8 mouse cellular contexts compared by ENCODE assay signal in genomic region chrX:137015099-137015709, GRCm38 (mm10). TPM values are rescaled to one million over a fixed set of nuclear protein-coding genes. Genes with fewer than 3 reads are reported as not detected.
DNase-seq lines count a peak whose midpoint lies in the region; ATAC-seq and TF ChIP-seq lines count a peak whose summit lies in the region.

No protein-coding gene starts in this region.

- H3K9me3 ChIP-seq in heart, postnatal 0 days (replicated peaks; ENCODE audit: control insufficient read depth, low read length) = no peaks in the 10 kb centered on the region

- DNase-seq in heart, postnatal 0 days (ENCODE audit: low spot score) = peak; percentile 41
- no peak for DNase-seq in heart, adult 11 months
- peak; percentile 59 for DNase-seq in MEL-GATA-1-ER (ENCODE audit: extremely low read depth, low read depth)
- peak; percentile 43 for DNase-seq in cerebellum, adult 8-10 months
- peak; percentile 15 to 32 for DNase-seq in heart, postnatal 36 days
- DNase-seq in left cerebral cortex, postnatal 4 days = peak; percentile 59
- peak; percentile 78 for DNase-seq in naive thymus-derived CD4-positive, alpha-beta T cell, adult 2 months (ENCODE audit: low read depth)
- peak; percentile 46 for DNase-seq in thymus, postnatal 14 days

- no peaks in the 10 kb centered on the region for H3K27me3 ChIP-seq in heart, postnatal 0 days (ENCODE audit: control insufficient read depth, insufficient read depth, low read length)

- 44% methylated on average over 6 of the region's 6 CpGs for WGBS in heart, postnatal 0 days

- no peak overlapping the region for H3K4me3 ChIP-seq in heart, postnatal 0 days (ENCODE audit: low read depth, low read length)

- TF ChIP-seq CTCF in heart, postnatal 0 days (IDR thresholded peaks at IDR 0.05; ENCODE audit: low read depth) = peak; percentile 55

- no peak overlapping the region for H3K27ac ChIP-seq in heart, postnatal 0 days (ENCODE audit: low read depth)

- H3K9ac ChIP-seq in heart, postnatal 0 days (replicated peaks; ENCODE audit: low read depth, low read length) = no peak overlapping the region

- no peak for ATAC-seq in heart, postnatal 0 days (ENCODE audit: insufficient read depth, low read depth)

- no peak overlapping the region for H3K4me2 ChIP-seq in heart, postnatal 0 days (ENCODE audit: low read depth, low read length)

- H3K4me1 ChIP-seq in heart, postnatal 0 days (ENCODE audit: control insufficient read depth, insufficient read depth) = no peaks in the 10 kb centered on the region

- intact Hi-C loops in heart, postnatal 36 days (cut with DNase I) = loop anchor here (1.0 to 5.0 kb wide), 2 partner anchors 38 to 271 kb away; partner anchors contain the start of genes Tmsb15b1, Tmsb15b2 and Tmsb15l
- intact Hi-C loops in left cerebral cortex, postnatal 4 days (cut with DNase I) = loop anchor here (5.0 kb wide), 1 partner anchor 273 kb away; the partner anchor contains the start of gene Morf4l2

- no peak for TF ChIP-seq EP300 in heart, postnatal 0 days (IDR thresholded peaks at IDR 0.05; ENCODE audit: low read depth)

- peaks cover 13% of the 10 kb centered on the region; the same call in 1 of the 2 replicates for H3K36me3 ChIP-seq in heart, postnatal 0 days (replicated peaks; ENCODE audit: control insufficient read depth, insufficient read depth, low read length)

RNA-seq across cellular contexts. Expression of gene Zcchc18, which starts 22.2 kb away (rescaled TPM):
- total RNA-seq in heart, postnatal 0 days (2014; rRNA removed; ENCODE audit: low replicate concordance) = 0.85 TPM in 1 of 2 replicates, not detected in the other
- 0.40 and 0.41 TPM in 2 replicates for polyA plus RNA-seq in heart, postnatal 0 days (2015; fragmentation: Nextera tagmentation; extraction: Ambion mirVana)
- not detected for total RNA-seq in heart, postnatal 36 days (2021)
- total RNA-seq in left cerebral cortex, postnatal 4 days (2021) = 100 to 1,000 TPM; 228 to 251 TPM

RNA-seq across cellular contexts. Expression of gene Slc25a53, which starts 22.9 kb away (rescaled TPM):
- 2.3 and 4.5 TPM in 2 replicates for total RNA-seq in heart, postnatal 0 days (2014; rRNA removed; ENCODE audit: low replicate concordance)
- 3.4 and 3.6 TPM in 2 replicates for polyA plus RNA-seq in heart, postnatal 0 days (2015; fragmentation: Nextera tagmentation; extraction: Ambion mirVana)
- total RNA-seq in heart, postnatal 36 days (2021) = 1 to 10 TPM; 3.1 to 3.5 TPM
- 10 to 100 TPM; 12.3 to 23.9 TPM for total RNA-seq in left cerebral cortex, postnatal 4 days (2021)

RNA-seq across cellular contexts. Expression of gene Fam199x, which starts 34.2 kb away (rescaled TPM):
- 3.3 and 5.9 TPM in 2 replicates for total RNA-seq in heart, postnatal 0 days (2014; rRNA removed; ENCODE audit: low replicate concordance)
- 2.2 and 2.4 TPM in 2 replicates for polyA plus RNA-seq in heart, postnatal 0 days (2015; fragmentation: Nextera tagmentation; extraction: Ambion mirVana)
- 1 to 10 TPM; 3.9 to 4.3 TPM for total RNA-seq in heart, postnatal 36 days (2021)
- total RNA-seq in left cerebral cortex, postnatal 4 days (2021) = 10 to 100 TPM; 12.1 to 12.3 TPM

RNA-seq across cellular contexts. Expression of gene Tmsb15b1, which starts 38.5 kb away (rescaled TPM):
- 2.3 and 4.4 TPM in 2 replicates for total RNA-seq in heart, postnatal 0 days (2014; rRNA removed; ENCODE audit: low replicate concordance)
- 16.9 and 17.9 TPM in 2 replicates for polyA plus RNA-seq in heart, postnatal 0 days (2015; fragmentation: Nextera tagmentation; extraction: Ambion mirVana)
- total RNA-seq in heart, postnatal 36 days (2021) = not detected
- 10 to 100 TPM in 1 of 2 experiments, 1 to 10 TPM in 1; 10.0 to 28.2 TPM for total RNA-seq in left cerebral cortex, postnatal 4 days (2021)

RNA-seq across cellular contexts. Expression of gene Tmsb15l, which starts 38.5 kb away (rescaled TPM):
- 1.7 TPM in 1 of 2 replicates, not detected in the other for total RNA-seq in heart, postnatal 0 days (2014; rRNA removed; ENCODE audit: low replicate concordance)
- 0.92 and 1.6 TPM in 2 replicates for polyA plus RNA-seq in heart, postnatal 0 days (2015; fragmentation: Nextera tagmentation; extraction: Ambion mirVana)
- total RNA-seq in heart, postnatal 36 days (2021) = under 1 TPM in 1 of 2 experiments, not detected in 1; 0.68 TPM
- 1 to 10 TPM; 4.3 to 4.8 TPM for total RNA-seq in left cerebral cortex, postnatal 4 days (2021)

Comparison
In these comparisons a context has a peak if more than half of its experiments do, and no peak if none do; other contexts are left out.
1. RNA of gene Zcchc18, which starts 22.2 kb away (total RNA-seq): 228 to 251 TPM in left cerebral cortex, postnatal 4 days; not detected in heart, postnatal 36 days and 0.85 TPM in heart, postnatal 0 days; every median in the first group is over 100 times any median in the second.